Mouse (Mus musculus) megakaryocyte-erythroid progenitor cell, adult 5-6 weeks (primary cell): Measurements from ENCODE around the gene Zfp217. TPM values are rescaled to one million over a fixed set of nuclear protein-coding genes. Genes with fewer than 3 reads are reported as not detected.
"Not testable (repeated sequence)": the region's sequence is repeated elsewhere in the genome, so short reads cannot be mapped to it uniquely, and the experiment has no call there.

Source experiments
- ATAC-seq: replicated peaks from 2 replicates; pipeline ENCODE4 v1.8.0; 2016; ENCODE audit warnings: mild to moderate bottlenecking, inconsistent platforms; ENCODE audit not compliant: severe bottlenecking, poor library complexity, low FRiP score, low TSS enrichment
- total RNA-seq, 2 experiments: library from RNA; stranded (forward) in 1 of 2; stranded (reverse) in 1 of 2; fragments of 200-1000, 215-1000 nt in 1 of 2; fragments of >200 nt in 1 of 2; fragmentation: Nextera tagmentation in 1 of 2; gene quantifications; 2 replicates each; pipeline ENCODE4 v1.2.3; 2014 to 2017

Zfp217 gene
- 26.3 and 61.7 TPM in 2 replicates for total RNA-seq (2014; fragmentation: Nextera tagmentation)
- 16.2 and 30.3 TPM in 2 replicates for total RNA-seq (2017)

GRCm38 (mm10) chr2:170147661-170148153 lies at the start of gene Zfp217:
TSS of gene Zfp217 (minus strand) at chr2:170148103.
- peak; percentile 6; the same call in 1 of the 2 replicates for ATAC-seq

- ATAC-seq: no peak
These were observed 47.7 kb upstream of the Zfp217 start for GRCm38 (mm10) chr2:170195542-170196089.

- no peak for ATAC-seq
These were observed 46.9 kb upstream of the Zfp217 start for GRCm38 (mm10) chr2:170194845-170195244.

- ATAC-seq: no peak
These were observed 45.9 kb upstream of the Zfp217 start for GRCm38 (mm10) chr2:170193850-170194249.

- ATAC-seq: peak; percentile 71
These were observed 45.3 kb upstream of the Zfp217 start for GRCm38 (mm10) chr2:170193211-170193610.

- peak; percentile 73 for ATAC-seq
These were observed 44.8 kb upstream of the Zfp217 start for GRCm38 (mm10) chr2:170192731-170193149.

- no peak for ATAC-seq
These were observed 40.8 kb upstream of the Zfp217 start for GRCm38 (mm10) chr2:170188721-170189120.

- peak; percentile 43; the same call in 1 of the 2 replicates for ATAC-seq
These were observed 37.4 kb upstream of the Zfp217 start for GRCm38 (mm10) chr2:170185137-170185837.

- ATAC-seq: peak; percentile 96
These were observed 36.5 kb upstream of the Zfp217 start for GRCm38 (mm10) chr2:170184175-170184983.

- ATAC-seq: no peak
These were observed 35.9 kb upstream of the Zfp217 start for GRCm38 (mm10) chr2:170183851-170184174.

- no peak for ATAC-seq
These were observed 34.0 kb upstream of the Zfp217 start for GRCm38 (mm10) chr2:170181862-170182261.

- ATAC-seq: not testable (repeated sequence)
These were observed 32.9 kb upstream of the Zfp217 start for GRCm38 (mm10) chr2:170180769-170181168.

- no peak for ATAC-seq
These were observed 31.4 kb upstream of the Zfp217 start for GRCm38 (mm10) chr2:170179317-170179716.

GRCm38 (mm10) chr2:170177323-170177722 lies 29.4 kb upstream of the Zfp217 start:
- ATAC-seq: no peak

- no peak for ATAC-seq
These were observed 28.5 kb upstream of the Zfp217 start for GRCm38 (mm10) chr2:170176284-170176926.

- peak; percentile 64 for ATAC-seq
These were observed 27.8 kb upstream of the Zfp217 start for GRCm38 (mm10) chr2:170175661-170176150.

- ATAC-seq: peak; percentile 6
These were observed 27.3 kb upstream of the Zfp217 start for GRCm38 (mm10) chr2:170175190-170175589.

- no peak for ATAC-seq
These were observed 21.2 kb upstream of the Zfp217 start for GRCm38 (mm10) chr2:170169062-170169461.

GRCm38 (mm10) chr2:170165649-170166048 lies 17.7 kb upstream of the Zfp217 start:
- ATAC-seq: no peak
